Mouse (Mus musculus) heart, embryonic 12.5 days (tissue): ENCODE measurements around the gene Tagln3. TPM values are rescaled to one million over a fixed set of nuclear protein-coding genes. Genes with fewer than 3 reads are reported as not detected.

Source experiments
- ATAC-seq: fragments of 200-750 bp; cut with Nextera tagmentation; 2 replicates; pipeline ENCODE4 v1.8.0; 2017; ENCODE audit warnings: moderate TSS enrichment, moderate library complexity; ENCODE audit not compliant: insufficient number of reproducible peaks, low FRiP score
- H3K27ac ChIP-seq: fragments of 300-500 bp; sonication (generic); 2 replicates; pipeline ENCODE4 v1.5.1; 2016; ENCODE audit warnings: mild to moderate bottlenecking, moderate library complexity; ENCODE audit not compliant: poor library complexity, severe bottlenecking
- H3K27me3 ChIP-seq: fragments of 300-500 bp; sonication (generic); replicated peaks from 2 replicates; pipeline ENCODE4 v1.6.1; 2016; ENCODE audit warnings: mild to moderate bottlenecking, moderate library complexity
- H3K36me3 ChIP-seq: fragments of 300-500 bp; sonication (generic); 2 replicates; pipeline ENCODE4 v1.6.1; 2016; ENCODE audit warnings: mild to moderate bottlenecking, moderate library complexity
- H3K4me1 ChIP-seq: fragments of 300-500 bp; sonication (generic); replicated peaks from 2 replicates; pipeline ENCODE4 v1.6.1; 2016; ENCODE audit warnings: mild to moderate bottlenecking
- H3K4me2 ChIP-seq: fragments of 300-500 bp; sonication (generic); 2 replicates; pipeline ENCODE4 v1.6.1; 2016; ENCODE audit warnings: mild to moderate bottlenecking, moderate library complexity
- H3K4me3 ChIP-seq: fragments of 300-500 bp; sonication (generic); 2 replicates; pipeline ENCODE4 v1.5.1; 2016; ENCODE audit warnings: mild to moderate bottlenecking
- H3K9ac ChIP-seq: fragments of 300-500 bp; sonication (generic); 2 replicates; pipeline ENCODE4 v1.6.1; 2016; ENCODE audit warnings: mild to moderate bottlenecking, moderate library complexity
- H3K9me3 ChIP-seq: fragments of 300-500 bp; sonication (generic); replicated peaks from 2 replicates; pipeline ENCODE4 v1.6.1; 2016; ENCODE audit warnings: mild to moderate bottlenecking, moderate library complexity
- WGBS: fragments of 180-500 bp; shearing (Covaris S2); methylation state at CpG from one replicate; pipeline ENCODE4 v1.1.7; 2016; 5-methylcytosine and 5-hydroxymethylcytosine counted together
- polyA plus RNA-seq: library from polyadenylated mRNA; unstranded; fragments of >200 nt; fragmentation: Nextera tagmentation; extraction: Ambion mirVana; gene quantifications from 2 replicates; pipeline ENCODE4 v1.2.1, GENCODE M21; 2016

Tagln3 gene
- polyA plus RNA-seq, 1 experiment from 2014 or later = 10.0 TPM

GRCm38 (mm10) chr16:45756855-45757254 is 32.4 kb upstream of the Tagln3 start:
- H3K4me1 ChIP-seq = peaks cover 3% of the 10 kb centered on the region

GRCm38 (mm10) chr16:45743591-45744144 is 19.3 kb upstream of the Tagln3 start:
- 0 out of 2 replicates have a peak overlapping the region, but pooled peaks have one; percentile 65 for H3K4me2 ChIP-seq
- 77% methylated on average over 4 of the region's 4 CpGs for WGBS

More at GRCm38 (mm10) chr16:45756855-45757254, 32.4 kb upstream of the Tagln3 start:
- ATAC-seq = peak; percentile 73
- no peaks in the 10 kb centered on the region for H3K27me3 ChIP-seq
- H3K4me3 ChIP-seq = no peak overlapping the region
- peaks cover 46% of the 10 kb centered on the region for H3K36me3 ChIP-seq
- H3K9ac ChIP-seq = no peak overlapping the region
- 37% methylated on average over 9 of the region's 9 CpGs for WGBS
- no peak overlapping the region for H3K27ac ChIP-seq
- no peak overlapping the region for H3K4me2 ChIP-seq
- no peaks in the 10 kb centered on the region for H3K9me3 ChIP-seq

GRCm38 (mm10) chr16:45742615-45743476 is 18.4 kb upstream of the Tagln3 start, which contains the start of gene Abhd10:
Abhd10 (minus strand) TSS chr16:45742955.
- peak within 1 kb of the TSS; percentile 91 for H3K9ac ChIP-seq
- H3K36me3 ChIP-seq = peaks cover 18% of the 10 kb centered on the region
- peak; percentile 99 for ATAC-seq
- H3K4me2 ChIP-seq = peak within 1 kb of the TSS; percentile 65
- peak within 1 kb of the TSS; percentile 86 for H3K4me3 ChIP-seq
- H3K27ac ChIP-seq = peak within 1 kb of the TSS; percentile 96
- no peaks in the 10 kb centered on the region for H3K27me3 ChIP-seq
- H3K4me1 ChIP-seq = peaks cover 6% of the 10 kb centered on the region; the same call in 1 of the 2 replicates
- H3K9me3 ChIP-seq = no peaks in the 10 kb centered on the region
- WGBS = under 1% methylated on average over 51 of the region's 51 CpGs

More at GRCm38 (mm10) chr16:45743591-45744144, 19.3 kb upstream of the Tagln3 start:
- Histone ChIP-seq H3K4me1 (peaks cover 6% of the 10 kb centered on the region; the same call in 1 of the 2 replicates), H3K9ac (no peak overlapping the region), H3K27me3 (no peaks in the 10 kb centered on the region), H3K27ac (peak overlapping the region; percentile 61; the same call in 1 of the 2 replicates), H3K4me3 (no peak overlapping the region), H3K9me3 (no peaks in the 10 kb centered on the region), H3K36me3 (peaks cover 23% of the 10 kb centered on the region)
- ATAC-seq = no peak

GRCm38 (mm10) chr16:45737880-45738279 is 13.5 kb upstream of the Tagln3 start:
- Histone ChIP-seq H3K4me1 (no peaks in the 10 kb centered on the region; the same call in 1 of the 2 replicates), H3K9ac (no peak overlapping the region), H3K4me3 (no peak overlapping the region), H3K36me3 (peaks cover 42% of the 10 kb centered on the region), H3K27me3 (no peaks in the 10 kb centered on the region), H3K9me3 (no peaks in the 10 kb centered on the region), H3K27ac (no peak overlapping the region), H3K4me2 (no peak overlapping the region)
- ATAC-seq = no peak
- WGBS = 82% methylated on average over 8 of the region's 8 CpGs

- Histone ChIP-seq H3K9ac (no peak overlapping the region), H3K27ac (no peak overlapping the region), H3K4me1 (no peaks in the 10 kb centered on the region; the same call in 1 of the 2 replicates), H3K4me3 (no peak overlapping the region), H3K4me2 (no peak overlapping the region), H3K27me3 (no peaks in the 10 kb centered on the region), H3K9me3 (no peaks in the 10 kb centered on the region), H3K36me3 (peaks cover 49% of the 10 kb centered on the region)
- ATAC-seq = no peak
- WGBS = 95% methylated on average over 3 of the region's 3 CpGs
These were observed 12.3 kb upstream of the Tagln3 start for GRCm38 (mm10) chr16:45736724-45737123.

GRCm38 (mm10) chr16:45729163-45729562 is 4.8 kb upstream of the Tagln3 start:
- Histone ChIP-seq H3K4me2 (no peak overlapping the region), H3K27ac (no peak overlapping the region), H3K4me3 (no peak overlapping the region), H3K4me1 (peaks cover 6% of the 10 kb centered on the region), H3K9ac (no peak overlapping the region), H3K9me3 (no peaks in the 10 kb centered on the region), H3K27me3 (no peaks in the 10 kb centered on the region), H3K36me3 (peaks cover 43% of the 10 kb centered on the region)
- WGBS = 86% methylated on average over 5 of the region's 5 CpGs
- ATAC-seq = no peak

- Histone ChIP-seq H3K4me3 (peak overlapping the region; percentile 58), H3K27ac (no peak overlapping the region; the same call in 1 of the 2 replicates), H3K4me1 (peaks cover 17% of the 10 kb centered on the region), H3K4me2 (peak overlapping the region; percentile 94), H3K9ac (peak overlapping the region; percentile 72), H3K9me3 (no peaks in the 10 kb centered on the region), H3K27me3 (no peaks in the 10 kb centered on the region), H3K36me3 (peaks cover 13% of the 10 kb centered on the region)
- 1% methylated on average over 10 of the region's 10 CpGs for WGBS
- ATAC-seq = peak; percentile 39; the same call in 1 of the 2 replicates
These were observed 314 bp upstream of the Tagln3 start for GRCm38 (mm10) chr16:45724742-45725102.

GRCm38 (mm10) chr16:45723172-45723901 is 1.1 kb downstream of the Tagln3 start:
- peak overlapping the region; percentile 94 for H3K4me2 ChIP-seq
- H3K9ac ChIP-seq = peak overlapping the region; percentile 72
- peak overlapping the region; percentile 58 for H3K4me3 ChIP-seq
- ATAC-seq = no peak
- no peak overlapping the region for H3K27ac ChIP-seq
- WGBS = 65% methylated on average over 6 of the region's 6 CpGs
- peaks cover 17% of the 10 kb centered on the region for H3K4me1 ChIP-seq
- H3K36me3 ChIP-seq = peaks cover 4% of the 10 kb centered on the region
- no peaks in the 10 kb centered on the region for H3K9me3 ChIP-seq
- H3K27me3 ChIP-seq = no peaks in the 10 kb centered on the region

- no peak for ATAC-seq
- Histone ChIP-seq H3K27ac (no peak overlapping the region), H3K4me1 (peaks cover 17% of the 10 kb centered on the region), H3K4me2 (no peak overlapping the region), H3K9me3 (no peaks in the 10 kb centered on the region), H3K36me3 (no peaks in the 10 kb centered on the region), H3K9ac (no peak overlapping the region), H3K4me3 (no peak overlapping the region), H3K27me3 (no peaks in the 10 kb centered on the region)
- WGBS = 64% methylated on average over 3 of the region's 3 CpGs
These were observed 1.9 kb downstream of the Tagln3 start for GRCm38 (mm10) chr16:45722460-45722951.

- Histone ChIP-seq H3K27me3 (no peaks in the 10 kb centered on the region), H3K36me3 (peaks cover 6% of the 10 kb centered on the region), H3K4me2 (no peak overlapping the region), H3K27ac (no peak overlapping the region), H3K9ac (no peak overlapping the region), H3K4me3 (no peak overlapping the region), H3K9me3 (no peaks in the 10 kb centered on the region), H3K4me1 (peaks cover 17% of the 10 kb centered on the region)
- WGBS = 77% methylated on average over 10 of the region's 10 CpGs
- no peak for ATAC-seq
These were observed 4.3 kb downstream of the Tagln3 start for GRCm38 (mm10) chr16:45720022-45720630.
